Mouse (Mus musculus) limb, embryonic 11.5 days (tissue): ENCODE data around the gene Ticam1. TPM values are rescaled to one million over a fixed set of nuclear protein-coding genes. Genes with fewer than 3 reads are reported as not detected.

Experiments used
- ATAC-seq: fragments of 200-750 bp; cut with Nextera tagmentation; 2 replicates; pipeline ENCODE4 v1.8.0; 2017; ENCODE audit warnings: low read depth; ENCODE audit not compliant: insufficient number of reproducible peaks, low FRiP score, low TSS enrichment
- DNase-seq: peaks from one replicate; pipeline ENCODE4 v3.0.0-alpha.2; 2015; ENCODE audit warnings: low spot score
- H3K27ac ChIP-seq: fragments of 300-500 bp; sonication (generic); replicated peaks from 2 replicates; pipeline ENCODE4 v1.5.1; 2014; ENCODE audit warnings: low read depth, mild to moderate bottlenecking, low read length
- H3K27me3 ChIP-seq: fragments of 300-500 bp; sonication (generic); 2 replicates; pipeline ENCODE4 v1.6.1; 2014; ENCODE audit warnings: mild to moderate bottlenecking, low read length, mixed read lengths; ENCODE audit not compliant: control insufficient read depth, insufficient read depth
- H3K36me3 ChIP-seq: fragments of 300-500 bp; sonication (generic); 2 replicates; pipeline ENCODE4 v1.6.1; 2014; ENCODE audit warnings: mild to moderate bottlenecking, low read length, moderate library complexity, mixed read lengths; ENCODE audit not compliant: control insufficient read depth, insufficient read depth
- H3K4me1 ChIP-seq: fragments of 300-500 bp; sonication (generic); 2 replicates; pipeline ENCODE4 v1.6.1; 2014; ENCODE audit warnings: low read length, mixed read lengths; ENCODE audit not compliant: control insufficient read depth, insufficient read depth
- H3K4me2 ChIP-seq: fragments of 300-500 bp; sonication (generic); 2 replicates; pipeline ENCODE4 v1.6.1; 2014; ENCODE audit warnings: low read depth, mild to moderate bottlenecking, moderate library complexity; ENCODE audit not compliant: severe bottlenecking
- H3K4me3 ChIP-seq: fragments of 300-500 bp; sonication (generic); 2 replicates; pipeline ENCODE4 v1.5.1; 2014; ENCODE audit warnings: low read depth, low read length
- H3K9ac ChIP-seq: fragments of 300-500 bp; sonication (generic); 2 replicates; pipeline ENCODE4 v1.6.1; 2014; ENCODE audit warnings: mild to moderate bottlenecking, low read length
- H3K9me3 ChIP-seq: fragments of 300-500 bp; sonication (generic); 2 replicates; pipeline ENCODE4 v1.6.1; 2016; ENCODE audit warnings: low read length; ENCODE audit not compliant: control insufficient read depth
- WGBS: fragments of 180-500 bp; shearing (Covaris S2); extraction: QIAGEN DNeasy Blood & Tissue Kit; methylation state at CpG from one replicate; pipeline ENCODE4 v1.1.7; 2014; 5-methylcytosine and 5-hydroxymethylcytosine counted together
- polyA plus RNA-seq: library from polyadenylated mRNA; unstranded; fragments of >200 nt; fragmentation: Nextera tagmentation; extraction: Ambion mirVana; gene quantifications from 2 replicates; pipeline ENCODE4 v1.2.1, GENCODE M21; 2014

Gene Ticam1
- polyA plus RNA-seq, 1 experiment from 2014 or later: 3.8 TPM

DNA sequence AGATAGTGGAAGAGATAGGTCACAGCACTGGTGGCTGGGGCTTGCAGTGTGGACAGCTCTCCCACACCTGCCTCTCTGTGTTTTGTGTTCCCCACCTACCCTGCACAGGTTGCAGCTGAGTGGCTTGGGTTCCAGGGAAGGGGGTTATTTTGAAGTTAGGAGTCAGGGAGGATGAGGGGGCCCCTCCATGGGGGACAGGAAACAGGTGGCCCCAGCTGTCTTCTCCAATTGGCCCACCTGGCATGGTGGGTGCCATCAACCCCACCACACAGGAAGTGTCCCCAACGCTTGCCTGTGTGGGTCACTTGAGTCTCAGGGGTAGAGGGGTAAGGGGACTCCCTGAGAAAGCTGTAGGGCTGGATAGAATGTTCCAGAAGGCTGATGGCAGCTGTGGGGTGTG lies 16.7 kb upstream of the Ticam1 start:
- DNase-seq (no peak), ATAC-seq (no peak)
- WGBS: 64% methylated on average over 1 of the region's 1 CpGs
- Histone ChIP-seq H3K4me1 (peaks cover 26% of the 10 kb centered on the region), H3K9ac (no peak overlapping the region), H3K4me3 (no peak overlapping the region), H3K27me3 (no peaks in the 10 kb centered on the region), H3K36me3 (no peaks in the 10 kb centered on the region), H3K4me2 (no peak overlapping the region), H3K27ac (no peak overlapping the region), H3K9me3 (no peaks in the 10 kb centered on the region)

- no peak within 1 kb of the TSS for H3K27ac ChIP-seq
- no peak within 1 kb of the TSS for H3K9ac ChIP-seq
- ATAC-seq (no peak), DNase-seq (no peak)
- H3K36me3 ChIP-seq: no peaks in the 10 kb centered on the region
- H3K4me3 ChIP-seq: no peak within 1 kb of the TSS
- H3K27me3 ChIP-seq: no peaks in the 10 kb centered on the region
- peaks cover 31% of the 10 kb centered on the region for H3K4me1 ChIP-seq
- WGBS: 84% methylated on average over 4 of the region's 4 CpGs
- no peak within 1 kb of the TSS for H3K4me2 ChIP-seq
- no peaks in the 10 kb centered on the region for H3K9me3 ChIP-seq
Measured at GRCm38 (mm10) chr17:56292531-56293222, 16.1 kb upstream of the Ticam1 start, which contains the start of gene Plin3. Plin3 (minus strand) TSS chr17:56292873.

GRCm38 (mm10) chr17:56291826-56292475 lies 15.4 kb upstream of the Ticam1 start:
- Histone ChIP-seq H3K27me3 (no peaks in the 10 kb centered on the region), H3K9me3 (no peaks in the 10 kb centered on the region), H3K27ac (peak overlapping the region; percentile 95; the same call in 1 of the 2 replicates), H3K4me3 (no peak overlapping the region), H3K4me1 (peaks cover 33% of the 10 kb centered on the region), H3K9ac (no peak overlapping the region), H3K4me2 (no peak overlapping the region), H3K36me3 (no peaks in the 10 kb centered on the region)
- no peak for DNase-seq
- 74% methylated on average over 7 of the region's 7 CpGs for WGBS
- ATAC-seq: no peak

GRCm38 (mm10) chr17:56291171-56291511 lies 14.6 kb upstream of the Ticam1 start:
- Histone ChIP-seq H3K9me3 (no peaks in the 10 kb centered on the region), H3K27me3 (no peaks in the 10 kb centered on the region), H3K9ac (peak overlapping the region; percentile 65), H3K36me3 (peaks cover 4% of the 10 kb centered on the region), H3K4me1 (peaks cover 33% of the 10 kb centered on the region), H3K27ac (peak overlapping the region; percentile 95), H3K4me2 (peak overlapping the region; percentile 85), H3K4me3 (peak overlapping the region; percentile 10; the same call in 1 of the 2 replicates)
- peak; percentile 91 for DNase-seq
- WGBS: under 1% methylated on average over 16 of the region's 16 CpGs
- ATAC-seq: peak; percentile 73

DNA sequence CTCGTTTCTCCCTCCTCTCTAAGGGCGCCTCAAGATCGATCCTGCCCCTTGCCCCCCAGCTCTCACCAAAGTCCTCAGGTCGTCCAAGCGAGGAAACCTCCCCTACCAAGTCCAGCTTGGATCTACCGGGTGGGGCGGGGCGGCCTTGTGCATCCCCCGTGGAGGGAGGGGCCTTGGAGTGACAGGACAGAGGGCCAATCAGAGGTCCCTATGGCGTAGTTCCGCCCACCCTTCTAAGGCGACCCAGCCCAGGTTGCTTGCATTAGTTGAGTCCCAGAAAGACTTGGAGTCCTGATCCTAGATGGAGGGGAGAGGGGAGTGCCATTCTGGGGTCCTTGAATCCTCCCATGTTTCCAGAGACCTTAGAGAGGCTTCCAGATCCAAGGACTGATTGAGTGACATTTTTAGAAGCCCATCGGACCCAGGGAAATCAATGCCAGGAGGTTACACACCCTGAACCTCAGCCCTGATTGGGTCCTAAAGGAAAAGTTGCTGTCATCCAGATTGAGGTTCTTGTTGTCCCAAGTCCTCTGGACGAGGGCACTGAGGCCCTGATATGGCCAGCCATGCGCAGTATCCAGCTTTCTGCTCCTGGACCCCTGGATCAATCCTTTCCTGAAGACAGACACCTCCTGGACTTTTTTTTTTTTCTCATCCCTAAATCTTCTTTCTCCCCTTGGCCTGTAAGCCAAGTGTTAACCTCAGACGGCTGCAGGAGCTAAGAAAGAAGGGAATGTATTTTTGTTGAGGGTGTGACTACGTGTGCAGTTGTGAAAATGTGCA lies 14.0 kb upstream of the Ticam1 start:
- peak overlapping the region; percentile 62 for H3K9ac ChIP-seq
- peak overlapping the region; percentile 95 for H3K27ac ChIP-seq
- peak; percentile 84 for ATAC-seq
- H3K36me3 ChIP-seq: peaks cover 5% of the 10 kb centered on the region
- peaks cover 33% of the 10 kb centered on the region for H3K4me1 ChIP-seq
- peak; percentile 99 for DNase-seq
- H3K4me3 ChIP-seq: peak overlapping the region; percentile 55
- no peaks in the 10 kb centered on the region for H3K27me3 ChIP-seq
- WGBS: 5% methylated on average over 16 of the region's 17 CpGs
- H3K4me2 ChIP-seq: peak overlapping the region; percentile 85
- no peaks in the 10 kb centered on the region for H3K9me3 ChIP-seq

DNA sequence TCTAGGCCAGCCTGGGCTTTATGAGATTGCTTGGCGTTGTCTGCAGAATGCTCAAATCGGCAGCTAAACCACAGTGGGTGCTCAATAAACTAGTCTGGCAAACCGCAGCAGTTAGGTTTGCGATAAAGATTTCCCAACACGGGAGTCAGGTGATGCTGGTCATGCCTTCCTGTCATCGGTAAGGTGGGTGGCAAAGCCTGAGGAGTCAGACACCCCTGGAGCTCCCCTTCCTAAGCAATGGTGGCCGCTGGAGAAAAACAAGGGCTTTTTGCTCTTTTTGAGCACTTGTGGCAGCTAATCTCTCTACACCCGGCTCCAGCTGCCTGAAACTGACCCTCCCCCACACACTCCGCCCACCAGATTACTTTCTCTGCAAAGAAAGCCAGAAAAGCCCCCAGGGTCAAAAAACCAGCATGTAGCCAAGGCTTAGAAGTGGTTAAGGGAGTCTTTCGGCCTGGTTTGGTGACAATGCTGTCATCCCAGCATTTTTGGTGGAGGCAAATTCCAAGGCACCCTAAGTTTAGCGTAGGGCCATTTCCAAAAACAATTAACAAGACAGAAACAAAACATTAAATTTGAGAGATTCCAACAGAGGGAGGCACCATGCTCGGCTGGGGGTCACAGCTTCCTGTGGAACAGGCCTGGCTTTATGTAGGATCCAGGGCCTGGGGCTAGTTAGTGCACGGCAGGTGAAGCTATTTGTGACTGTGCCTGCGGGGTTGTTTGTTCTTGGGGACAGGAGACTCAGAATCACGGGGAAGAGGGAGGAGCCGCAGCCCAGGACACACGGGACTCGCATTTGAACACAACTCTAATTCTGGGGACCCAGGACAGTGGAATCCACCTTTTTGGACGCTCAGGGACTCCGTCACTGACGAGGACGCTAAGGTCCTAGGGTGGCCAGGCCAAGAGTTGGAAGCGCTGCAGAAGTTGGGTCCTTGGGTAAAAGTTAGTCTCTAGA lies 13.1 kb upstream of the Ticam1 start:
- Histone ChIP-seq H3K4me2 (peak overlapping the region; percentile 85), H3K36me3 (peaks cover 10% of the 10 kb centered on the region), H3K27me3 (no peaks in the 10 kb centered on the region), H3K27ac (peak overlapping the region; percentile 95), H3K9ac (peak overlapping the region; percentile 62), H3K4me1 (peaks cover 33% of the 10 kb centered on the region), H3K4me3 (peak overlapping the region; percentile 55), H3K9me3 (no peaks in the 10 kb centered on the region)
- under 1% methylated on average over 23 of the region's 23 CpGs for WGBS
- DNase-seq (peak; percentile 84), ATAC-seq (peak; percentile 27)

DNA sequence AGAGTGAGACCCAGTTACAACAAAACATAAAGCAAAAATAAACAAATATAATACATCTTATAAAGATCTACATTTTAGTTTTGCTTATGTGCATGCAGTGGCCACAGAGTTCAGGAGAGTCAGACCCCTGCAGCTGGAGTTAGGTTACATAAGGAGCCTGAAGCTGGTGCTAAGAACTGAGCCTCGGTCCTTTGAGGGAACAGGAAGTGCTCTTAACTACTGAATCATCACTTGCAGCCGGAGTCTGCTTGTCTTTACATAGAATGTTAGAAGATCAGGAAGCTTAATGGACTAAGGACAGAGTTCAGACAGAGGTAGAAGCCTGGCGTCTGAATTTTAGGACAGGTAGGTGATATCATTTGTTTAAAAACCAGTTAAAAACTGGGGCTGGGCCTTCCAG lies 12.3 kb upstream of the Ticam1 start:
- DNase-seq: no peak
- Histone ChIP-seq H3K9me3 (no peaks in the 10 kb centered on the region), H3K4me3 (peak overlapping the region; percentile 55), H3K27ac (peak overlapping the region; percentile 95), H3K4me1 (peaks cover 33% of the 10 kb centered on the region), H3K36me3 (peaks cover 10% of the 10 kb centered on the region), H3K4me2 (peak overlapping the region; percentile 85), H3K27me3 (no peaks in the 10 kb centered on the region), H3K9ac (peak overlapping the region; percentile 62)
- WGBS: 26% methylated on average over 3 of the region's 3 CpGs
- ATAC-seq: no peak
